Mouse (Mus musculus): ENCODE measurements around the gene Dlx2.

Gene Dlx2

DNA sequence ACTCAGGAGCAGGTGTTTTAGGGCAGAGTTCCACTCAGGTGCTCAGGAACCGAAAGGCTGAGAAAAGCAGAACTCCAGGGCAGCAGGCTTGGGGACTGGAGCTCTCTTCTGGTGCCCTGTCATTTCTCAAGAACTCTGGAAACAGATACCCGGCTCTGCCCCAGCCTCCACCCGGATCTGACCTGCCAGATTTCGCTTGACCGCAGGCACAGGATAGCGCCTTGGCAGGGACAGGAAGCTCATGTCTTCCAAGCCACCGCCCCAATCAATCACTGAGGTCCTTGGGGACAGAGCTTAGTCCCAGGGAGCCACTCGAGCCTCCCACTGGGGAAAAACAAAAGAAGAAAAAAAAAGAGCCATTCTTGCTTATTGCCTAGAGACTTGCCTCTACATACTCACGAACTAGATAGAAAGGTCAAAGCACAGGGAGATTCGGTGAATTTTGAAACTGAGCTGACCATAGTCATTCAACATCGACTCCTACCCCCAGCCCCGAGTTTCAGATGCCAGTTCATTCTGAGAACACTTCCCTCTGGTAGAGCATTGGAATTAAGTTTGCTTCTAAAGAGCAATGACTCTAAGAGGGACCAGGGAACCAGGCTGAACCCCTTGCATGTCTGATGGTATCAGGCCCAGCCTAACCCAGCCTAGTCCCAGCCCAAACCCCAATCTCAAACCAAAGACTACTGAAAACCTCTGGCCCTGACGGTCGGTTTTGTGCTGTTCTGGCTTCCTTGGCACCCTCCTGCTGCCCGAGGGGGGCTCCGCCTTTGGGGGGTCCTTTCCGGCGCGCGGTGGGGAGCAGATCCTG is 12.1 kb downstream of the Dlx2 start:
- no peak for DNase-seq

DNA sequence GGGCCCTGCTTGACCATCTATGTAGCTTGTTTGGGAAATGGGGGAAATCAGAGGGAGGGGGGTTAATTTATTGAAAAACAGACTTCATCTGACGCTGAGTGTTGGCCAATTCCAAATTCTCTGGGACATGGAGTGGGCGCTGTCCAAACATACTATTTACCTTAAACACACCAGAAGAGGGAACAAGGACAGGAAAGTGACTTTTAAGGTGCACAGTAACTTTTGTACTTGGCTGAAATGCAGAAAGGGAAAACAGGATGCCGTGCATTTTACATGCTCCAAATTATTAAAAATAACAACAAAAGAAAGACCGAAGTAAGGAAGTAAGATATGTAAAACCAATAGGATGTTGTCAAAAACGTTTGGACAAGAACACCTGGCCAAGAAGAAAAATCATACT is 13.5 kb downstream of the Dlx2 start:
- no peak for DNase-seq

DNA sequence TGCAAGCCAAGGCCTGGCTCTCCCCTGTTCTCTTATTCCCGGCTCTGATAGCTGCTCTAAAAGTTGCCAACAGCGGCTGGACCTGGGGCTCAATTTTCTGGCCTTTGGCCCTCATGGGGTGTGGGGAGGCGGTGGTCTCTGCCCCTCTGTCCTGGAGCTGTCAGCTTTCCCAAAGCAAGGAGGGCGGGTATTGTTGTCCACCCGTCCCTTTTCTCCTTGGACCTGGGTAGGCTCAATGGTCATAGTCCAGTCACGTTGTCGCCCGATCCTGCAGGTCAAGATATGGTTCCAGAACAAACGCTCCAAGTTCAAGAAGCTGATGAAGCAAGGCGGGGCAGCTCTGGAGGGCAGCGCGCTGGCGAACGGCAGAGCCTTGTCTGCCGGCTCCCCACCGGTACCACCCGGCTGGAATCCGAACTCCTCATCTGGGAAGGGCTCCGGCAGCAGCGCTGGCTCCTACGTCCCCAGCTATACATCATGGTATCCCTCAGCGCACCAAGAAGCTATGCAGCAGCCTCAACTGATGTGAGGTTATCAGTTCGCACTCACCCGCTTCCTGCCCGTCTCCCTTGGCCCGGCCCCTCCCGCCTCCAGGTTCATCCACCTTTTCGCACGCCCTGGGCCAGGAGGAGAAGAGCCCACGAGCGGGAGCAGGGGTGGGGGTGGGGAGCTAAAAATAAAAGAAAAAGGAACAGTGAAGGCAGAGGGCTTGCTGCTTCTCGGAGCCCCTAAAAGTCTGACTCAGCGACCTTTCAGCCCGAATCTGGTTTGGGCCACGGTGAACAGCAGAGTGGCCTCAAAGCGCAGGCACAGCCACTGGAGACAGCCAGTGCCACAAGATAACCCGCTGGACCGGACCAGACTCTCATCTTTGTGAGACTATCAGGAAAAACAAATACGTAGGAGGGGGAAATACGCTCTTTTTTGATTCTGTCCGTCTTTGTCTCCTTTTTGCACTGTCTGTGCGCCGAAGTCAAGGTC is 14.3 kb downstream of the Dlx2 start:
- DNase-seq = no peak

DNA sequence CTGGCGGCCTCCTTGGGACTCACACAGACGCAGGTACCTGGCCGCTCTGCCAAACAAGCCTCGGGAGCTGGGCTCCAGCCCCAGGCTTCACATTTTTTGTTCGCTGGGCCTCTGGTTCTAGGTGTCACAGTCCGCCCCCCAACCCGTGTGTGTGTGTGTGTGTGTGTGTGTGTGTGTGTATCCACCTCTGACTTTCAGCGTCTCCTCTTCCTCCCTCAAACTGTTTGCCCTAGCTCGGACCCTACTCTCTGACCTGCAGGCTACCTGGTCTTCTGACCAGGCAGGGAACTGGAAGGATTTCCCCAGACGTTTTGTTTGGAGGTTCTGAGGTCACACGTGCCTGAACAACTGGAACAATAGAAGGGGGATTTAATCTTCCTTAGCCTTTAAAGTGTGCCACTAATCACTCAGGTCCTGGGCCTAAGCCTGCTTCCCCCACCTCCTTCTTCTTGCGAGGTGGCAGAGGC is 15.4 kb downstream of the Dlx2 start:
- DNase-seq = no peak

DNA sequence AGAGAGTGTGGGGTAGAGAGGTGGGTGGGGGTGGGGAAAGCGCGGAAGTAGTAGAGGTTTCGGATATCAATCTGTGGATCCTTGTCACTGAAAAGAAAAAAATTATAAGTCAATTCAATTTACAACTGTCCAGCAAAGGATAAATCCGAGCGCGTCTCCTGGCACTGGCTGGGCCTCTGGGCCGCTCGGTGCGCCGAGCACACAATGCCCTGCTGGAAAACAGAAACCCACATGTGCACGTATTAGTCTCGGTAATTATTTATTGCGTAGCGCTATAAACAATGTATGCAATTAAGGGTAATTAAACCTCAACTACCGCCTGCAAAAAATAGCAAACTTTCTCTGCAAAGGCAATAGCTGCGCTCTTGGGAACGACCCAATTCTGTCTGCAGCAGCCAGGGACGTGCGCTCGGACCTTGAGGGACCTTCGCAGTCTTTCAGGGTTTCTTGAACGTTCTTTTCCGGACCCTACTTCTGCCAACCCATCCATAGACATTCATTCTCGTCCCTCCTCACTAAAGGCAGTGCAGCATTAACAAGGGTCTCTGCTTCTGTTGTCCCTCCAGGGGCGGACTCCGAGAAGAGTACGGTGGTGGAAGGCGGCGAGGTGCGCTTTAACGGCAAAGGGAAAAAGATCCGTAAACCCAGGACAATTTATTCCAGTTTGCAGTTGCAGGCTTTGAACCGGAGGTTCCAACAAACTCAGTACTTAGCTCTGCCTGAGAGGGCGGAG is 16.0 kb downstream of the Dlx2 start:
- no peak for DNase-seq

DNA sequence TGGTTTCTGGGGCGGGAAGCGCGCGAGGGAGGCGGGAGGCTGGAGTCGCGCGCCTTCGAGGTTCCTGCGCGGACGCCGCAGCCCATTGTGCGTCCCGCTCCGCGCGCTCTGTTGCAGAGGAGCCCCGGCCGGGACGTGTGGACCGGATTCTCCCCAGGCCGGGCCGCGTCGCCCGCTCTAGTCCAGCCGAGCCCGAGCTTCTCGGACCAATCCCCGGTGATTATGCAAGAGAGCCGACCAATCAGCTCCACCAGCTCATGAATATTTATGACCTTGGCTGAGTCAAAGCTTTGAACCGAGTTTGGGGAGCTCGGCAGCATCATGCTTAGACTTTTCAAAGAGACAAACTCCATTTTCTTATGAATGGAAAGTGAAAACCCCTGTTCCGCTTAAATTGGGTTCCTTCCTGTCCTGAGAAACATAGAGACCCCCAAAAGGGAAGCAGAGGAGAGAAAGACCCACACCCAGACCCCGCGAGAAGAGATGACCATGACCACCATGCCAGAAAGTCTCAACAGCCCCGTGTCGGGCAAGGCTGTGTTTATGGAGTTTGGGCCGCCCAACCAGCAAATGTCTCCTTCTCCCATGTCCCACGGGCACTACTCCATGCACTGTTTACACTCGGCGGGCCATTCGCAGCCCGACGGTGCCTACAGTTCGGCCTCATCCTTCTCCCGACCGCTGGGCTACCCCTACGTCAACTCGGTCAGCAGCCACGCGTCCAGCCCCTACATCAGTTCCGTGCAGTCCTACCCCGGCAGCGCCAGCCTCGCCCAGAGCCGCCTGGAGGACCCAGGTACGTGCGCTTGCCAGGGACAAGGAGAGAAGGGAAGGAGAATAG is 16.8 kb downstream of the Dlx2 start:
- no peak for DNase-seq

DNA sequence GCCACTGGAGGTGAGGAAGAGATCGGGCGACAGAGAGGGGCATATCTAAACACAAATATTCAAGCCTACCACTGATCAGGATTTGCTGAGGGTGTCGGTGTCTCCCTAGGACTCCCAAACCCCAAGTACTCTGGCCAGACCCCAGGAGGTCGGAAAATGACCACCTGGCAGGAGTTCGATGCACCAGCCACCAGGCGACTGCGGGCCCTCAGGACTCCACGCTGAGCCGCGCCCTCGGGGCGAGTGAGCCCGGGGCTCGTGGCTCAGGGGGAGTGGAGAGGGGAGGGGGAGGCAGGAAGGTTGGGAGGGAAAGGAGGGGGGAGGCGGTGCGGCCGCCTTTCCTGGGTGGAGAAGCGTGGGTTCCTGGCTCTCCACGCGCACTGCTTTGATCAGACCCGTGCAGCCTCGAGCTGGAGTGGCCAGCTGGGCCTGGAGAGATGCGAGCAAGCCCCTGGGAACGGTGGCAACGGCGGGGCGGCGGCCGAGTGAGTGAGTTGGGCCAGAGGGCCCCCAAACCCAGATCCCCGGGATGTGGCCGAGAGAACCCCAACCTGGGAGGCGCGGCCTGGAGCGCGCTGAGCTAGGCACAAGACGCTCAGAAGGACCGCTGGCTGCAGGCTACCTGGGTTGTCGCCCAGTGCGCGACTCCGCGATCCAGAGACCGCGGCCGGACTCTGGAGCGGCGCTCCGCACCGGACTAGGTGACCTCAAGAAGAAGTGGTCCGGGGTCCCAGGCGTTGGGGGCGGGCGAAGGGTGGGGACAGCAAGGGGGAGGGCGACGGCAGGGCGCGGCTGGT is 17.6 kb downstream of the Dlx2 start:
- DNase-seq = no peak

DNA sequence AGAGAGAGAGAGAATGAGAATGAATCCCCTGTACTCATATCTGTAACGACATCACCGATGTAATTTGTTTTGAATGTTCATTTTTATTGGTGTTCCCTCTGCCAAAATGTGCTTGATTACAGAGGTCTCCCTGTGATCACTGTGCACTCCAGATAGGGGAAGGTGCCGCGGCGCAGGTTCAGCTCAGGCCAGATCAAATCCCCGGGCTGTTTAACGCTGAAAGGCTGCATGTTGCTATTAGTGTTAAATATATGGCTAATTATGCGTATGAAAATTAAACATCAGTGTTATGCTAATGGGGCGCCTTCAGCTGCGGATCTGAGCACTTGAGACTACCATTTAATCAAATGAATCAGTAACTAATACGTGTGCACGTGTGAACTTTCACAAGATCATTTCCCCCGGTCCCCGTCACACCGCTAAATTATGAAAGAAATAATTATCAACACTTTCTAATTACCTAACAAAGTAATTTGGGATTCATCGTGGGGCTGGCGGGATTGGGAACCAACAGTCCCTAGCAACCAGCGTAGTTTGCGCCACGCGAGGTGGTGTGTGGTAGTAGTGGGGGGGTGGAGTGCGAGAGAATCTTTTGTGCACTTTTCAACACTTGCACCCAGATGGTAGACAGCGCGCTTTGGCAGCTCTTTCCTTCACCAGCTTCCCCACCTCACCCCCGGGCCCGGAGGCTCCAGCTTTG is 18.4 kb downstream of the Dlx2 start, which contains the start of gene Dlx1:
Dlx1 (plus strand) TSS at position 100 of the 700 bp plus-strand sequence.
- DNase-seq = no peak

DNA sequence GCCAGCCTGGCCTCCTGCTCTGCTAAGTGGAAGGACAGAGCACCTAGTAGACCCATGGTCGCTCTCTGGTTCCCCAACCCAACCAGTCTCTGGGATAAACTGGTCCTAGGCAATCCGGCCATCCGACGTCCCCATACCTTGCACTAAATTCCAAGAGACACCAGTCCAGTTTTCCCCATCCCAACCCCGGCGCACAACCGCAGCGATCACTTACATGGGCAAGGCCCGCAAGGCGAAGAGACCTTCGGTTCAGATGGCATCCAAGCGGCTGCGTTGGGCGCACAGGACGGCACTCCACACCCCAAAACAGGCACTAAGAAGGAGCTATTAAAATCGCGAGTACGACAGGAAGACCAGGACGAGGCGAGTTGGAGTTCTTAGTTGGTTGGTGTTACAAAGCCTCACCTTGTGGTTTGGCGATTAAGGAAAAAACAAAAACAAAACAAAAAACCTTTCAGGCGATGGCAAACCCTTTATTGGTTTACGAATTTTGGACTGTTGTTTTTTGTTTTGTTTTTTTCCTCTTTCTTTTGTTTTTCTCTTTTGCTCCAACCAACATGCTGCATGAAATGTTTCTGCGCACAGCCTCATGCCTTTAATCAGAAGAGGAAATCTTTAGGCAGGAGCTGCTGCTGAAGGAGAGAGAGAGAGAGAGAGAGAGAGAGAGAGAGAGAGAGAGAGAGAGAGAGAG is 19.1 kb downstream of the Dlx2 start:
- no peak for DNase-seq

DNA sequence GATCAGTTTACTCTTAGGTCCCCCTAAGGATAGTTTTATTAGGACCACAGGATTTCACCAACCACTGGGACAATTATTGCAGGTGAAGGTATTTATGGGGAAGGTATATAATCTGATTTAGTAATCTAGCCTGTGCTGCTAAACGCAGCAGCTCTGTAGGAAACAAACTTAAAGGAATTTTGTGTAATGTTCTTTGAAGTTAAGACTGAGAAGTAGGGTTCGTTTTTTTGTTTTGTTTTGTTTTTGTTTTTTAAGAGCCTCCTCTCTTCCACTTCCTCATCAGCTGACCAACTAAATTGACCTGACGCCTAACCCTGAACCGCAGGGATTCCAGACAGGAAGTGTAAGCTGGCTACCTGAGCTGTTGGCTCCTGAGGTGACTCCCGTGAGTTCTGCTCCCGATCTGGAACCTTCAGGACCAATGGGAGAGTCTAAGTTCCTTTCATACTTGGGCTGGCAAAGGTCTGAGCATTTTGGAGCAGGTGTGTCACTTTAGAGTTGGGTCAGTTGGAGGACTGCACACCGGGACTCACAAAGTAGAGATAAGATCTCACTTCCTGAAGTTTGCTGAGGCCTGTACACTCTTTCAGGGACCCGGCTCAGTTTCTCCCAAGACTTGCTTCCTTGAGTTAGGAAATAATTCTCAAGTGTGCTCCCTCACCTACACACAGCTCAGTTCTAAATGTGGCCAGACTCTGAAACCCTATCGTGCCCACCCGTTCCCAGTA is 19.8 kb downstream of the Dlx2 start:
- no peak for DNase-seq

DNA sequence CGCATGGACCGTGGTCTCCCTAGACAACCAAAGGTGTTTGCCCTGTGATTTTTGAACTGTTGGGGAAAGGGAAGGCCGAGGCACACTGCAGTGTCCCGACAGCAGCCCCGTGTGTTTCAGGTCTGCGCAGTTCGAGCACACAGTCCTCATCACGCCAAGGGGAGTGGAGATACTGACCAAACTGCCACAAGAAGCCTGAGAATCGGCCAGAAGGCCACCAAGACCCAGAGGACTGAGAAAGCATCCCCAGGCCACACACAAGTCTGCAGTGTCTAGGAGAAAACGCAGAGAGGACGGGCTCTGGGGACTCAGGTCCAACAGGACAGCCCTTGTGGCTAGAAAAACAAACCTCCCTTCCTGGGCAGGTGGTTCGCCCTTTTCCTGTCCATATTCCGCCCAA is 21.8 kb downstream of the Dlx2 start:
- no peak for DNase-seq

DNA sequence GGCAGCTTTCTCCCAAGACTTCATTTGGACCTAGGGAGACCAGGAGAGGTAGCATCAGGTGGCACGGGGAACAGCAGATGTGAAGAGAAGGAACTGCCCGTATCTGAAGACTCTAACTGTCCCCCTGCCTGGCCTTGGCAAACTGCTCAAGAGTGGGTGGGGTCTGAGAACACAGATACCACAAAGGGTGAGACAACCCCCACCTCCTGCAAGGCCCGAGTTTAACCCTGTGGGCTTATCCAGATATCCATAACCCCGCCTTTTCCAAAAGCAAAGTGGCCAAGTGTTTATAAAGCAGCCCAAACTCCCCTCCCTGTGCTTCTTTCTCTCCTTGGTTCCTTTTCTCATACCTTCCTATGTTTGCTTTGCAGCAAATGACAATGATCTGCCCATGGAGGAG is 23.1 kb downstream of the Dlx2 start:
- DNase-seq = no peak

DNA sequence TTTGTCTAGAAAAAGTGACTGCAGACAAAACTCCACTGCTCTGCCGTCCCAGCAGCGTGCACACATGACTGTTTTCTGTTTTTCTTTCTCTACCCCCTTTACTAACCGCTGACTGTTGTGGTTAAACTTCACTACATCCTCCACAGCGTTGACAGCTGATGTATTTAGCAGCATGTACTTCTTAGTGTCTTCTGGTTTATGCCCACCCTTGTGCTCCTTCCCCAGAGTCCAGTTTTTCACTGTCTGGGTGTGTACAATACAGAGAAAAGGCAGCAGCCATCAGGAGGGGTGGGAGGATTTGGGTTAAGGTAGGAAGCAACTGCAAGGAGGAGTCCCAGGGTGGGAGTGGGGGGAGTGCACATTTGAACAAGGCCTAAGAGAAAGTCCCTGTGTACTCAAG is 23.7 kb downstream of the Dlx2 start:
- DNase-seq = no peak

DNA sequence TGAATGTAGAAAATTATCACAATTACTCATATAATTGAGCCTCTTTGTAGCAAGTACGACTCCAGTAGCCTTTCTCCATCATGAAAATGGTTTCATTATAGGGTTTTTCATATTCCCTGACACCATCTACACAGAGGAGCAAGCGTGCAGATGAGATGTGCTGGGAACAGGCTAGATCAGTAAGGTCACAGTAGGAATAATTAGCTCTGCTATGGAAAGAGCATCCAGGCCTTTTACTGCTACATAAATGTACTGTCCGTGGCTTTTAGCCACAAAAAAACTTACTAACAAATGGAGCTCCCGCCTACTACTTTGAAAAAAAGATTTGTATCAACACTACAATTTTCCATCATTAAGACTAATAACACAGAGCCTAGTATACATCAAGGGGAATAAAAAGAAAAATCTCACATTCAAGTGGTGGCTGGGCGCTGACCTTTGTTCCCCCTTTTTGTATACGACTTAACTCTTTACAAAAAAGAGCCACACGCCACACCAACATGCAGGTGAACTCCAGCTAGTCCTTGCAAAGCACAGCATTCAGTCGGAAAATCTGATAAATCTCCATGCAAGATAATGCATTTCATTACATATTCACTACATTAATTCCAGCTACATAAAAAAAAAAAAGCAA is 29.0 kb downstream of the Dlx2 start:
- DNase-seq = no peak

DNA sequence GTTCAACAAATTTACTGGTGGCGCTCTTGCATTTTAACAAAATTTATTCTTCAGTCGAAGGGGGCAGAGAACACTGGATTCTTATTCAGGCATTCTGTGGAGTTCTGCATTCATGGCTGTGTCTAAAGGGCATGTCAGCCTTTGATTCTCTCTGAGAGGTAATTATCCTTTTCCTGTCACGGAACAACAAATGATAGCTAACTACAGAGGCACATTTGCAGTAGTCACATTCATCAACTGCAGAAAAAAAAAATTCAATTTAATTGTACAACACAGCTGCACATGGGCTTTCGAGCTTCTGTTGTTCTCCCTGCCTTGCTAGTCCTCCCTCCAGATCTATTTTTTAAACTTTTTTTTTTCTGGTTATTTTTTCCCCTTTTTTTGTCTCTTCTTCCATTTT is 29.6 kb downstream of the Dlx2 start:
- DNase-seq = no peak

DNA sequence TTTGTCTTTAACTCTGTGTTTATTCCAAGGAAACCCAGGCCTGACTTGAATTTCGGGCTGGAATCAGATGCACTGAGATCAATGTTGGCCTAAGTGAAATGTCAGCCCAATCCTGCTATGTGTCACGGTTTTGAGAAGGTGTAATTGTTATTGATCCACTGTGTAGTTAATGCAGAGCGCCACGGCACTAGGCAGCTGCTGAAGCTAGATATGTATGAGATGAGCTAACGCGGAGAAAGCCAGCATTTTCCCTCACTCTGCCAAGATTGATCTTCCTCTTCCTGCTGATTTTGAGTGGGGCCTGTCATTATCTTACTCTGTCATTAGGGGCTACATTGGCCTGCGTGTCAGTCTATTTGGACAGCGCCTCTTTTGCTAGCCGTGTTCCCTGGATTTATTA is 34.2 kb downstream of the Dlx2 start:
- no peak for DNase-seq

DNA sequence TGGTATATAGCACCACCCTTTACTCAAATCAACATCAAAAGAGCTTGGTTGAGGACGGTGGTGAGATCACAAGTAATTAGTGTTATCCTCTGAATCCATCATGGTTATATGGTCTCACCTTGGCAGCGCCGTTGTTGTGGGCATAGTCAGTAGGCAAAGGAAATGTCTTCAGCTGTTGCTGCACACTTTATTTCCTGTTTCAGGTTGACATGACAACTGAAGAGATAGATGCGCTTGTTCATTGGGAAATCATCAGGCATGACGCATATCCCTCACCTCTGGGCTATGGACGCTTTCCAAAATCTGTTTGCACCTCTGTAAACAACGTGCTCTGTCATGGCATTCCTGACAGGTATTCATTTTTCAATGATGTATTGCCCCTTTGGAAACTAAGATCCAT is 35.3 kb downstream of the Dlx2 start:
- no peak for DNase-seq

DNA sequence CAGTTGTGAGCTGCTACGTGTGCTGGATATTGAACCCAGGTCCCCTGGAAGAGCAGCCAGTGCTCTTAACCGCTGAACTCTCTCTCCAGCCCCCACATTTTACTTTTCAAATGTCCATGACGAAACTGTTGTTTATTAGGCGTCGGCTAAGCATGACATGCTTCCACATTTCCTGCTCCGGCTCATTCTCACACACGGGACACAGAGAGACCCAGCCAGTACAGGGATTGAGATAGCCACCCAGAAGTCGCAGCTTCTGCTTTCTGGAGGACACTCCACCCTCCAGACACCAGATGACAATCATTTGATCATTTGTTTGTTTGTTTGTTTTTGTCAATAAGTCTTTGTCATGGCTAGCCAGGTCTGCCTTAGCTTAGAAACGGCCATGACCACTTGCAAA is 41.7 kb downstream of the Dlx2 start:
- no peak for DNase-seq

All from cerebellum, adult 9-11 months (tissue).